Comparison of ENCODE assay signal across 8 mouse cellular contexts in genomic region chr13:110018431-110018901, GRCm38 (mm10).
DNase-seq lines count a peak whose midpoint lies in the region; ATAC-seq lines count a peak whose summit lies in the region.

No protein-coding gene starts in this region.

- no peaks in the 10 kb centered on the region for H3K36me3 ChIP-seq in hindbrain, embryonic 15.5 days

- peaks cover 25% of the 10 kb centered on the region for H3K4me1 ChIP-seq in hindbrain, embryonic 15.5 days (replicated peaks)

- peak overlapping the region; percentile 38 for H3K4me3 ChIP-seq in hindbrain, embryonic 15.5 days

- WGBS in hindbrain, embryonic 15.5 days, result under 1% methylated on average over 17 of the region's 17 CpGs

- ATAC-seq in hindbrain, embryonic 15.5 days (ENCODE audit: low FRiP score, low read depth), result peak; percentile 86

- peak; percentile 60 for DNase-seq in Muller cell, postnatal 12 days (ENCODE audit: inconsistent ontology term)
- peak; percentile 74 for DNase-seq in cerebellum, adult 9-11 months
- DNase-seq in frontal cortex, postnatal 25 days (ENCODE audit: low spot score in 2 of 2), result peak; percentile 75 to 78
- DNase-seq in layer of hippocampus, postnatal 36 days, result peak; percentile 74 to 77
- peak; percentile 72 for DNase-seq in lung, postnatal 25 days (ENCODE audit: low spot score)
- peak; percentile 92 for DNase-seq in retina, embryonic 14.5 days (ENCODE audit: low spot score)
- peak; percentile 63 to 71 for DNase-seq in thymus, postnatal 36 days

- H3K9ac ChIP-seq in hindbrain, embryonic 15.5 days, result peak overlapping the region; percentile 57

- H3K27ac ChIP-seq in hindbrain, embryonic 15.5 days (replicated peaks), result peak overlapping the region; percentile 87

- no peaks in the 10 kb centered on the region for H3K27me3 ChIP-seq in hindbrain, embryonic 15.5 days

- peak overlapping the region; percentile 91 for H3K4me2 ChIP-seq in hindbrain, embryonic 15.5 days

- no peaks in the 10 kb centered on the region for H3K9me3 ChIP-seq in hindbrain, embryonic 15.5 days

Comparison
In these comparisons a context has a peak if more than half of its experiments do, and no peak if none do; other contexts are left out.
1. Peak in every context shown above with its lines: DNase-seq, ATAC-seq, H3K4me3 ChIP-seq and H3K27ac ChIP-seq.